Mouse (Mus musculus) intestine, embryonic 14.5 days (tissue): ENCODE data around the gene Afm. TPM values are rescaled to one million over a fixed set of nuclear protein-coding genes. Genes with fewer than 3 reads are reported as not detected.

Experiments
- ATAC-seq: fragments of 200-750 bp; cut with Nextera tagmentation; replicated peaks from 2 replicates; pipeline ENCODE4 v1.8.0; 2017; ENCODE audit warnings: low read depth, moderate number of reproducible peaks, moderate TSS enrichment, moderate library complexity; ENCODE audit not compliant: low FRiP score, low TSS enrichment
- DNase-seq: peaks from one replicate; pipeline ENCODE4 v3.0.0-alpha.2; 2018; ENCODE audit warnings: low spot score
- H3K27ac ChIP-seq: fragments of 300-500 bp; sonication (generic); 2 replicates; pipeline ENCODE4 v1.5.1; 2014; ENCODE audit warnings: low read depth, mild to moderate bottlenecking, control low read depth
- H3K27me3 ChIP-seq: fragments of 300-500 bp; sonication (generic); replicated peaks from 2 replicates; pipeline ENCODE4 v1.6.1; 2014; ENCODE audit warnings: low read length, control low read depth; ENCODE audit not compliant: control insufficient read depth, insufficient read depth
- H3K36me3 ChIP-seq: fragments of 300-500 bp; sonication (generic); 2 replicates; pipeline ENCODE4 v1.6.1; 2014; ENCODE audit warnings: low read length, control low read depth; ENCODE audit not compliant: control insufficient read depth, insufficient read depth
- H3K4me1 ChIP-seq: fragments of 300-500 bp; sonication (generic); replicated peaks from 2 replicates; pipeline ENCODE4 v1.6.1; 2014; ENCODE audit warnings: low read length, control low read depth, mixed read lengths; ENCODE audit not compliant: control insufficient read depth, insufficient read depth
- H3K4me2 ChIP-seq: fragments of 300-500 bp; sonication (generic); 2 replicates; pipeline ENCODE4 v1.6.1; 2014; ENCODE audit warnings: low read length
- H3K4me3 ChIP-seq: fragments of 300-500 bp; sonication (generic); 2 replicates; pipeline ENCODE4 v1.5.1; 2014; ENCODE audit warnings: low read depth, low read length, control low read depth, mixed read lengths
- H3K9ac ChIP-seq: fragments of 300-500 bp; sonication (generic); 2 replicates; pipeline ENCODE4 v1.6.1; 2014; ENCODE audit warnings: mild to moderate bottlenecking, low read length
- H3K9me3 ChIP-seq: fragments of 300-500 bp; sonication (generic); 2 replicates; pipeline ENCODE4 v1.6.1; 2016; ENCODE audit warnings: low read length, control low read depth; ENCODE audit not compliant: control insufficient read depth
- WGBS: fragments of 180-500 bp; shearing (Covaris S2); extraction: QIAGEN DNeasy Blood & Tissue Kit; methylation state at CpG from one replicate; pipeline ENCODE4 v1.1.7; 2014; 5-methylcytosine and 5-hydroxymethylcytosine counted together
- polyA plus RNA-seq: library from polyadenylated mRNA; unstranded; fragments of >200 nt; fragmentation: Nextera tagmentation; extraction: Ambion mirVana; gene quantifications from 2 replicates; pipeline ENCODE4 v1.2.1, GENCODE M21; 2014

The Afm gene
- polyA plus RNA-seq, 1 experiment from 2014 or later: 9.3 TPM

DNA sequence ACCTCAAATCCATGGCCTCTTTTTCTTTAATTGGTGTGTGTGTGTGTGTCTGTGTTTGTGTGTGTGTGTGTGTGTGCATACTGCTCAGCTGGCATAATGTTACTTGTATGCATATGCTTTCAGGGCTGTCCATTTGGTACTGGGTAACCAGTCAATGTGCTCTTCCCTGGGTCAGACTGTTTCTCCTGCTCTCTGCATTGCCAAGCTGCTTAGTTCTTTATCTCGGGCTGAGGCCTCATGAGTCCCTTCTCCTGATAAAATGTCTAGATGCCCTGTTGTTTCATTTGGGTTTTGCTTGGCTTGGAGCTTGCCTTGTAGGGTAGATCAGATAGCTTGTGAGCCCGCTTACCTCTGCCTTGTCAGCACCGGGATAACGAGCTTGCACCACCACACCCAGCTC lies 44.1 kb downstream of the Afm start:
- Histone ChIP-seq H3K4me3 (no peak overlapping the region), H3K4me1 (no peaks in the 10 kb centered on the region), H3K36me3 (no peaks in the 10 kb centered on the region), H3K27ac (no peak overlapping the region), H3K27me3 (no peaks in the 10 kb centered on the region), H3K4me2 (no peak overlapping the region), H3K9me3 (no peaks in the 10 kb centered on the region), H3K9ac (no peak overlapping the region)
- DNase-seq (no peak), ATAC-seq (no peak)
- 78% methylated on average over 4 of the region's 4 CpGs for WGBS

DNA sequence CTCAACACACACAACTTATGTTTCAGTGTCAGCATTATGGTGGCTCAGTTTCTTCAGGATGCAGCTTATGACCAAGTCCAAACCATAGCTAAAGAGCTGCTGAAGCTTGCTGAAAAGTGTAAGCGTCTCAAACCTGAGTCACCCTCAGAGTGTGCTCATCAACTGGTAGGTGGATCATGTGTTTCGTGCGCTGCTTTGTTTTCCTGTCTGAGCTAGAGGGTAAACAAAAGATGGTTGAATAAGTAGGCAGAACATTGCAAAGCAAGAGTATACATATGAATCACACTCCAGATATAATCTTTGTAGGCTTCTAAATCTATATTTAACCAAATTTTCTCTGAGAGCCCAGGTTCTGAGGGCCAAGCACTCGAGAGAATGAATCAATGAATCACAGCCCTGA lies 45.4 kb downstream of the Afm start:
- DNase-seq (no peak), ATAC-seq (no peak)
- Histone ChIP-seq H3K9ac (no peak overlapping the region), H3K36me3 (no peaks in the 10 kb centered on the region), H3K4me2 (no peak overlapping the region), H3K27me3 (no peaks in the 10 kb centered on the region), H3K4me1 (no peaks in the 10 kb centered on the region; the same call in 1 of the 2 replicates), H3K9me3 (no peaks in the 10 kb centered on the region), H3K27ac (no peak overlapping the region), H3K4me3 (no peak overlapping the region)
- WGBS: 87% methylated on average over 4 of the region's 4 CpGs

DNA sequence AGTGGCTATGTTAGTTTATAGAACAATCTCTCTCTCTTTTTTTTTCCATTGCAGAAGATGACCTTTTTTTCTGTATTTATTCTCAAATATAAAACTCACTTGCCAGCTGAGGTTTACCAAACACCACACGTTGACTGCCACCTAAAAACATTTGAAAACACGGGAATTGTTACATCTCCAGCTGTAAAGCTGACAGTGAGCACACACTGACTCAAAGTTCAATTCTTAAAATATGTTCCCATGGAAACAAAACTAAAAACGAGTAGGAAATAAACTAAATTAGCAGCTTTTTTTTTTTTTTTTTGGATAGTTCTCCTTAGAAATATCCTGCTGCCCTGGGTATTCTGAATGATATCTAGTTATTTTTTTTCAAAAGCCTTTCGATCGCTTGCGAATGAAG lies 46.5 kb downstream of the Afm start:
- no peaks in the 10 kb centered on the region for H3K9me3 ChIP-seq
- WGBS: 81% methylated on average over 6 of the region's 6 CpGs
- H3K9ac ChIP-seq: no peak overlapping the region
- DNase-seq (no peak), ATAC-seq (no peak)
- H3K4me2 ChIP-seq: no peak overlapping the region
- no peaks in the 10 kb centered on the region for H3K27me3 ChIP-seq
- no peaks in the 10 kb centered on the region; the same call in 1 of the 2 replicates for H3K4me1 ChIP-seq
- no peak overlapping the region for H3K27ac ChIP-seq
- H3K36me3 ChIP-seq: no peaks in the 10 kb centered on the region
- no peak overlapping the region for H3K4me3 ChIP-seq

DNA sequence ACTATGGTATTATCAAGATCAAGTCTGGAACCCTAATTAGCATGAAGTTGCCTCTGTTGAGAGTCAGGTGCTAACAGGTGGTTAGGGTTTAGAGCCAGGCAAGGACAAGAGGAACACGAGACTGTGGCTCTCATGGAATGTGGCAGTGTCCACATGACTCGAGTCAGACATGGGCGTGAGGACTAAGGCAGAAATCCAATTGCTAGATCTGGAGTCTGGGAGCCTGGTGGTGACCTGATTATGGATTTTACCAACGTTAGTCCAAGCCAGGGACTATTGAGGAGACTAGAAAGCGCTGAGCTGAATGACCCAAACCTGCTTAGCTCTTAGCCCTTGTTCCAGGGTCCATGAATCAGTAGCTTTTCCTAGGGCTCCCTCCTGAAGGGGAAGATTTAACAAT lies 49.1 kb downstream of the Afm start:
- 63% methylated on average over 5 of the region's 5 CpGs for WGBS
- Histone ChIP-seq H3K36me3 (no peaks in the 10 kb centered on the region), H3K27me3 (no peaks in the 10 kb centered on the region), H3K4me1 (no peaks in the 10 kb centered on the region; the same call in 1 of the 2 replicates), H3K4me3 (no peak overlapping the region), H3K9ac (no peak overlapping the region), H3K9me3 (no peaks in the 10 kb centered on the region), H3K4me2 (no peak overlapping the region), H3K27ac (no peak overlapping the region)
- ATAC-seq: no peak
- DNase-seq: no peak

DNA sequence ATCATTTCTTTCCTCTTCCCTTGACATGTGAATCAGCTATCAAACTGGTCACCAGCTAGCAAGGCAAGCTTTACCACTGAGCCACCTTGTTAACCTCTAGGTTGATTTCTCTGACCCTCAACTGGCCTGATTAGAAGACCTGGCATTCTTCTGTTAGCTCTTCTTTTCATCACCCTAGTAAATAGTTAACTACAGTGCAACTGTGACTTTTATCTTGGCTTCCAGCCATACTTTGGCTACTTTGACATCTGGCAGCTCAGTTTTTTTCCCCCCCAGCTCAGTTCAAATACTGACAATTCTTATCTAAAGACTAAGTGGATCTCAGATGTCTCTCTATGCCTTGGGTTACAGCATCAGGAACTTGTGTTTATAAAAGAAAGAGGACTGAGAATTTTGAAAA lies 49.6 kb downstream of the Afm start:
- no peak overlapping the region for H3K4me3 ChIP-seq
- no peak overlapping the region for H3K27ac ChIP-seq
- no peaks in the 10 kb centered on the region; the same call in 1 of the 2 replicates for H3K4me1 ChIP-seq
- no peaks in the 10 kb centered on the region for H3K27me3 ChIP-seq
- H3K4me2 ChIP-seq: no peak overlapping the region
- H3K9ac ChIP-seq: no peak overlapping the region
- ATAC-seq (no peak), DNase-seq (no peak)
- no peaks in the 10 kb centered on the region for H3K36me3 ChIP-seq
- no peaks in the 10 kb centered on the region for H3K9me3 ChIP-seq

DNA sequence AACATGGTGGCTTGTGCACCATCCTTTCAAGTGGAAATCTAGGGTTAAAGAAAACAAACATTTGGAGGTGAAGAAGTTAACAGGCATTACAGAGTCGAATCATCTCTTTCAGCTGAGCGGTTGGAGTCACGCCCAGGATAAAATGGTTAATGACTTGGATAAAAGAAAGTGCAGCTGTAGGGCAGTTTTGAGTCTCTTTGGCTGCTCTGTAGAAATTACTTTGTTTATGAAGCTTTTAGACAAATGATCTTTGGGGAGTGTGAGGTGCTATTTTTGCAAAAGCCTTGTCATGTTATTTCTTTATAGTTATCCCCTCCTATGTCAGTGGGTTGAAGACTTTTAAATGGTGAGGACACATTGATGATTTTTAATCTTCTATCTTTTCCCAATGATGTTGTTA lies 52.5 kb downstream of the Afm start:
- no peaks in the 10 kb centered on the region; the same call in 1 of the 2 replicates for H3K4me1 ChIP-seq
- no peaks in the 10 kb centered on the region for H3K9me3 ChIP-seq
- no peaks in the 10 kb centered on the region for H3K27me3 ChIP-seq
- 26% methylated on average over 3 of the region's 3 CpGs for WGBS
- no peak overlapping the region for H3K4me3 ChIP-seq
- no peak for DNase-seq
- ATAC-seq: no peak
- no peaks in the 10 kb centered on the region for H3K36me3 ChIP-seq
- H3K4me2 ChIP-seq: no peak overlapping the region
- no peak overlapping the region for H3K27ac ChIP-seq
- no peak overlapping the region for H3K9ac ChIP-seq

DNA sequence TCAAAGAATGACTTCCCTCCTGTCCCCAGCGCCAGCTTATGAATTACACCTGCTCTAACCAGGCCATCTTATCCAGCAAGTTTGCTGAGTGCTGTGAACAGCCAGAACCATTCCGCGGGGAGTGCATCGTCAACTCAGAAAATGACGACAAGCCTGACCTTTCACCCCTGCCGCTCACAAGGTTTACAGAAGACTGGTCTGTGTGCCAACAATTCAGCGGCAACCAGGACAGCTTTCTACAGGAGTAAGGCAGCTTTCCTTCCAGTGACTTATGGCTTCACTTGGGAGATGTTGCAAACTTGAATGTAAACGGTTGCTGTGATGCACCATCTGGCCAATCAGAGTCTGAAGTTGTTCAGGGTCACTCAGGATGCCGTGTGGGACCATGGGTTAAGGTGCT lies 59.0 kb downstream of the Afm start:
- no peaks in the 10 kb centered on the region; the same call in 1 of the 2 replicates for H3K4me1 ChIP-seq
- DNase-seq (no peak), ATAC-seq (no peak)
- no peaks in the 10 kb centered on the region for H3K36me3 ChIP-seq
- H3K27me3 ChIP-seq: no peaks in the 10 kb centered on the region
- 28% methylated on average over 9 of the region's 9 CpGs for WGBS
- H3K4me2 ChIP-seq: no peak overlapping the region
- H3K9ac ChIP-seq: no peak overlapping the region
- no peak overlapping the region for H3K4me3 ChIP-seq
- no peaks in the 10 kb centered on the region for H3K9me3 ChIP-seq
- H3K27ac ChIP-seq: no peak overlapping the region

DNA sequence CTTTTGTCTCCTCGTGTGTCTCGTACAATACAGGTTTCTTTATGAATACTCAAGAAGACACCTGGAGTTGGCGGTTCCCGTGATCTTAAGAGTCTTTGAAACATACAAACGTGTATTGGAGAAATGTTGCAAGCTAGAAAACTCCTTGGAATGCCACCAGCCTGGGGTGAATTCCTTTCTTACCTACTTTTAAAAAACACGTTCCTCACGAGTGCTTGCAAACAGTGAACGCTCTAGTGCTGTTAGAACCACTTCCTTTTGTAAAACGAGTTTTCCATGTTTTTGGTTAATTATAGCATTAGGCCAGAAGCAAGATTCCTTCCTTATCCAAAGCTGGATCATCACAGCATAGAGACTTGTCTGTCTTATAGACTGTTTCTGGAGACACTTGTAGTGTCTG lies 60.8 kb downstream of the Afm start:
- ATAC-seq (no peak), DNase-seq (no peak)
- H3K36me3 ChIP-seq: no peaks in the 10 kb centered on the region
- no peak overlapping the region for H3K4me2 ChIP-seq
- no peak overlapping the region for H3K27ac ChIP-seq
- no peak overlapping the region for H3K9ac ChIP-seq
- WGBS: 94% methylated on average over 9 of the region's 9 CpGs
- no peaks in the 10 kb centered on the region; the same call in 1 of the 2 replicates for H3K4me1 ChIP-seq
- H3K27me3 ChIP-seq: no peaks in the 10 kb centered on the region
- H3K4me3 ChIP-seq: no peak overlapping the region
- no peaks in the 10 kb centered on the region for H3K9me3 ChIP-seq

DNA sequence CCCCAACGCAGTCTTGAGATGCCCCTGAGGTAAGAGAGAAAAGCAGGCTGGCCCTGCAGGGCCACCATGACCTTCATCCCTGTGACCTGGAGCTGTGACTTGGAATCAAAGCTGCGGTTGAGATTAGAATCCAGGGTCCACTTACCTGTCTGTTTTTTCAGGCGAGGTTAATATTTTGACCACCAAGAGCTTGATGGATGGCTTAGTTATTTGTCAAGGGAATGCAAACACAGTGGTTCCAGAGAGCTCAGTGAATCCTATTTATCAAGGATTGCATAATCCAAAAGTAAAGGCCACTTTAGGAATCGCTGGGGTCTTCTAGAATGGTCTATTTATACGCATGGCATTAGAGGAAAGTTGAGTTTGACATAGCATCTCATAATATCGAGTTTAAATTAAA lies 63.4 kb downstream of the Afm start:
- Histone ChIP-seq H3K4me2 (no peak overlapping the region), H3K9ac (no peak overlapping the region), H3K27me3 (no peaks in the 10 kb centered on the region), H3K4me1 (no peaks in the 10 kb centered on the region; the same call in 1 of the 2 replicates), H3K9me3 (no peaks in the 10 kb centered on the region), H3K36me3 (no peaks in the 10 kb centered on the region), H3K27ac (no peak overlapping the region), H3K4me3 (no peak overlapping the region)
- WGBS: 73% methylated on average over 6 of the region's 6 CpGs
- ATAC-seq (no peak), DNase-seq (no peak)
